Mouse (Mus musculus) kidney, postnatal 4 days (tissue): Measurements from ENCODE around the gene Fam198a.
A peak's percentile ranks its signal among the peaks of the same experiment; 100 is the strongest.

ENCODE experiments used
- DNase-seq, 2 experiments: peaks; one replicate each; pipeline ENCODE4 v3.0.0; 2021; ENCODE audit warnings: mixed read lengths in 2 of 2

Gene Fam198a

GRCm38 (mm10) chr9:122023873-122024272, 73.1 kb downstream of the Fam198a start:
- no peak for DNase-seq

GRCm38 (mm10) chr9:122024419-122024818, 73.6 kb downstream of the Fam198a start:
- no peak for DNase-seq

GRCm38 (mm10) chr9:122025855-122026590, 75.2 kb downstream of the Fam198a start:
- DNase-seq: no peak

GRCm38 (mm10) chr9:122027081-122027913, 76.5 kb downstream of the Fam198a start:
- DNase-seq: peak; percentile 31 to 54

- DNase-seq: peak; percentile 39 to 63
Observed at GRCm38 (mm10) chr9:122027914-122028745, 77.3 kb downstream of the Fam198a start.

GRCm38 (mm10) chr9:122029765-122030164, 79.0 kb downstream of the Fam198a start:
- no peak for DNase-seq
